Mouse (Mus musculus) adrenal gland, adult 10 weeks (tissue): ENCODE results near the gene Epgn. TPM values are rescaled to one million over a fixed set of nuclear protein-coding genes. Genes with fewer than 3 reads are reported as not detected.

Experiments used
- polyA plus RNA-seq: library from polyadenylated mRNA; stranded (reverse); fragments of 350-450 nt; fragmentation: Illumina TruSeq; extraction: RNeasy Lipid Tissue Mini Kit (QIAGEN cat#74804); gene quantifications from one replicate; pipeline ENCODE4 v1.2.3, GENCODE M21; 2014; ENCODE audit warnings: low read depth, low replicate concordance

Gene Epgn
- not detected for polyA plus RNA-seq

GRCm38 (mm10) chr5:91027164-91027563 lies at the start of gene Epgn:
Epgn (plus strand) TSS chr5:91027464.

GRCm38 (mm10) chr5:91074450-91074950 lies 47.2 kb downstream of the Epgn start, which contains the start of gene Ereg:
Ereg (plus strand) TSS chr5:91074622.

Other genes with a start within 250 kb of the Epgn start
- not detected for gene Cxcl3, start 241.4 kb upstream of the Epgn start, polyA plus RNA-seq
- not detected for gene Cxcl15, start 232.9 kb upstream of the Epgn start, polyA plus RNA-seq
- not detected for gene Cxcl1, start 136.2 kb upstream of the Epgn start, polyA plus RNA-seq
- gene Cxcl2, start 123.6 kb upstream of the Epgn start, polyA plus RNA-seq, result 0.58 TPM
- 55.3 TPM for gene Mthfd2l, start 96.3 kb upstream of the Epgn start, polyA plus RNA-seq
- gene Ereg, start 47.2 kb downstream of the Epgn start, polyA plus RNA-seq, result 0.47 TPM
- gene Areg, start 112.1 kb downstream of the Epgn start, polyA plus RNA-seq, result not detected